Mouse (Mus musculus) cerebellum, adult 8-10 months (tissue): ENCODE data around the gene Amph.

Source experiments
- DNase-seq: peaks from one replicate; pipeline ENCODE4 v3.0.0; 2022

Gene Amph

DNA sequence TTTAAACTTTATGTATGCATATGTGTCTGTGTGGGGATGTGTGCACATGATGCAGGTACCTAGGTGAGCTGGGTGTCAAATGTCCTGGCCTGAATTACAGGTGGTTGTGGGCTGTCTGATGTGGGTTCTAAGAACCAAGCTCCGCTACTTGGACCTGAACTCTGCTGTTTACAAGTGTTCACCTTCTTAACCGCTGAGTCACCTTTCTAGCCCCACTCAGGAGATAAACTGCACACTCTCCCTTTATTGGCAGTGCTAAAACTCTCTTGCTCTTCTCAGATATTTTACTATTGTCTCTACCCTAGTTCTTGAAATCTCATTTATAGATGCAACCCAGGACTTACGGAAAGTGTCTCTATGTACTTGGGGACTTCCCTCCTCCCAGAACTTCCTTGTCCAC, 199.5 kb downstream of the Amph start:
- DNase-seq: no peak

GRCm38 (mm10) chr13:19149574-19149973, 201.6 kb downstream of the Amph start:
- no peak for DNase-seq

DNA sequence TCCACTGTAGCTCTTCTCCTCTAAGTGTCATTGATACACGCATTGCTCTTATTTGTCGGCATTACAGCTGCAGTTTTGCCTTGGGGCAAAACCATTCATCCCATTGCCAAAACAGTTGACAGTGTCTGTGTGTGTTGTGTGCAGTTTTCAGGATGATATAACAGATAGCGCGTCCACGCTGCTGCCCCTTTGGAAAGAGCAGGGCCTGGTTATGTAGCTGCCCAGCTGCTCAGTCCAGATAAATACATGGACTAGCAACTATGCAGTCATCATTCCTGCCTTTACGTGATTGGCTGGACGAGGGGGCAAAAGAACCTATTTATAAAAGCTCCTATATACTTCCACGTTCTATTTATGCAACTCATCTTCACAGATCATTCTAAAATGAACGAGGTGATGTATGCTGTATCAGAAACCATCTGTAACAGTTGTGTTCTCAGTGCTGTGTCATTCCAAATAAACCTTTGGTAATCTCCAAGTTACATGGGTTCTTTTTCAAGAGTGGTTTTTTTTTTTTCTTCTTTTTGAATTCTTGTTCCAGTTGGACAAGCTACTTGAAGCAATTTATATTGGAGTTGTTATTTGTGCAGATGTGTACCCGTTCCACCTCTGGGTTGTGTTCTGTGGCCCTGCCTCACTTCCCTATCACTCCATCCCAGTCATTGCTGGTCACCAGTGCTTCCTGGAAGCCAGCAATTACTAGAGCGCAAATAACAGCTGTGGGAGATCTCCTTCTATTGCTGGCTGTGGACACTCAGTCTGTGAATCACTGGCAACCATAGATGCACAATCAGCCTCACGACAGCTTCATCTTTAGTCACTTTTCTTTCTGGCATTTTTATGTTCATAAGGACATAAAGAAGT, 202.7 kb downstream of the Amph start:
- no peak for DNase-seq

DNA sequence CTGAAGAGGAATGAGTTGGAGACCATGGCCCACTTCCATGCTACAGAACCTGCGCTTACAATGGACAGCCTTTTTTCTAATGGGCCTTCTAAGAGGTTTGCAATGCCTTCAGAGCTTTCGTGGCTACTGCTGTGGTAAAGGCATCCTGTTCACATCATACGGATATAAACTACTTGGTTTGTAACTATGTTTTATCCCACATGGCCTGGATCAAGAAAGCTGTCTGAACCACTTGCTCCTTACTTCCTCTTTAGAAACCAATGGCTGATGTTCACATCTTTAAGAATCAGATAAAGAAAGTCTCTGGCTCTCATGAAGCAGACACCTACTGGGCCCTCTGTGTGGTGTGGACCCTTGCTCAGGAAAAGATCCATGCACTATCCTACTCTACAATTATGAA, 204.1 kb downstream of the Amph start:
- no peak for DNase-seq

DNA sequence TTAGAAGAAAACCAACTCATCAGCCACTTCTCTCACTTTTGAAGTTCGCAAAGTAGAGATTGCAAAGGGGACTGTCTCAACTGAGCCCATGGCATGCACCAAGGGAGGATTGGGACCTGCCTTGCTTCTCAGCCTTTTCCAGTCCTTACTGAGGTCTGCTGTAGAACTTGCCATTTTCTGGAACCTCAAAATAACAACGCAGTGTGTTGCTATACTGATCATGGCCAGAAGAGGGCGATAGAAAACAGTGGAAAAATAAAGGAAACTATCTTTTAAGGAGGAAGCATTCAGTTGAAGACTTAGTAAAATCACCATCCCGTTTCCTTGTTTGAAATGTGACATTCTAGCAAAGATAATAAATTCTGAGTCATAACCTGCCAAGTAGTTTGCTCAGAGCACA, 210.5 kb downstream of the Amph start:
- DNase-seq: peak; percentile 73

DNA sequence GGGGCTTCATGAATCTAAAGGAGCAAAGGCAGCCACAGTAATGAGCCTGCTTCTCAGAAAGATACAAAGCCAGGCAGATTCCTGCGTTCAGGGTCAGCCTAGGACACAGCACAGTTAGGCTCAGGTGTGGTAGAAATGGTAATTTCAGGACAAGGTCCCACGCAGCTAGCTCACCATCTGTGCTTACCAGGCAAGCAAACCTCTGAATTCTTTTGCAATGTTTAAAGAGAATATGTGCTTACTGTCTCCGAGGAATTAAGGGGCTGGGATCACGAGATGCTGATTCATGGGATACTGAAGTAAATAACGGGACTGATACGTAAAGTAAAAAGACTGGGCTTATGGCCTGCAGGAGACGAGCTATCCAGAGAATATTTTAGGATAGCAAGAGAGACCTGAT, 212.6 kb downstream of the Amph start:
- DNase-seq: peak; percentile 11

DNA sequence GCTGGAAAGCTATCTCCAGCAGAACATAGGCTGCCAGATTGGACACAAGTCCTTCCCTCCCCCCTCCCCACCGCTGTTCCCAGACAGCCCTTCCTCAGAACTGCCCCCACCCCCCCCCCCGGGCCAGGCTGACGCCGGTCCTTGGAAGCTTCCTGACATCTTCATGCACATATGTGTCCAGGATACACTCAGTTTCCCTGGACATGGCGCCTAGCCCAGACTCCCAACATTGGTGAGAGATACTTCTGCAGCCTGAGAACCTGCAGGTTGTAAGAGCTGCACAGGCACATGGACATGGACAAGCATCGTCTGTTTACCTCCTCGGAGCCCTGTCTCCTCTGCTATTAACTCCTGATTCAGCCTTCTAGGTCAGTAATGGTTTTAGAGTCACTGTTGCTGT, 213.1 kb downstream of the Amph start:
- peak; percentile 16 for DNase-seq

GRCm38 (mm10) chr13:19162120-19162519, 214.1 kb downstream of the Amph start:
- no peak for DNase-seq

GRCm38 (mm10) chr13:19177662-19178259, 229.8 kb downstream of the Amph start:
- peak; percentile 38 for DNase-seq

GRCm38 (mm10) chr13:19178351-19178750, 230.3 kb downstream of the Amph start:
- DNase-seq: no peak

DNA sequence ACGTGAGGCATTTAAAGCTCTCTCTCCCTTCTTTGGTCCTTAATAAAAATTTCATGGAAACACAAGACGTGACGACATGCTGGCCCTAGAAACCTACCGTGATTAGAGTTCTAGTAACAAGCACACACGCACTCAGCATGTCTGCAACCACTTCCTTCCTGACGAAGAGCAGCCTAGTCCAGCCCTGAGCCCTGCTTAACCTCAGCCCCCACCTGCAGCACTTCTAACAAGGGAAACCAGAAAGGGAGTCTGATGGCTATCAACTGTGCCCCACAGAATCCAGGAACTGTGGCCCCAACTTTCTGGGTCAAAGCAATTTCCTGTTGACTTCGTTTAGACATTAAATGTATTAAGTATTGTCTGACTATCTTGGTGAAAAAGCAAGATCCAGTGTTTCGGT, 234.3 kb downstream of the Amph start:
- DNase-seq: no peak

DNA sequence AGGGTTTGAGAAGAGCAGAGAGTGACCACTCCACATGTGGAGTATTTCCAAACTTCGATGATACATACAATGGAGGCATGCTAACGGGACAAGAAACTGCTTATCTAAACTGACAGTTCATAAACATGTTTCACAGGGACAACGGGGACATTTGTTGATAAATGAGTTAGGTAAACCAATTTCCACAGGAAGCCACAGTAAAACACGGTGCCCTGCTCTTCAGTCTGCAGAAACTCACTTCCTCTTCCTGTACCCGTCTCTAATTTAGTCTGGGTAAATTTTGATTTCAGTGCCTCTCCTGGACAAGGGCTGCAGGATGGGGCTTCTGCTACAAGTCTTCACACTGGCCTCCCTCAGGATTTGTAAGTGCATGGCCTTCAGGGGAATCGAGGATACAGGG, 242.0 kb downstream of the Amph start:
- no peak for DNase-seq

GRCm38 (mm10) chr13:19194803-19195202, 246.8 kb downstream of the Amph start:
- no peak for DNase-seq

DNA sequence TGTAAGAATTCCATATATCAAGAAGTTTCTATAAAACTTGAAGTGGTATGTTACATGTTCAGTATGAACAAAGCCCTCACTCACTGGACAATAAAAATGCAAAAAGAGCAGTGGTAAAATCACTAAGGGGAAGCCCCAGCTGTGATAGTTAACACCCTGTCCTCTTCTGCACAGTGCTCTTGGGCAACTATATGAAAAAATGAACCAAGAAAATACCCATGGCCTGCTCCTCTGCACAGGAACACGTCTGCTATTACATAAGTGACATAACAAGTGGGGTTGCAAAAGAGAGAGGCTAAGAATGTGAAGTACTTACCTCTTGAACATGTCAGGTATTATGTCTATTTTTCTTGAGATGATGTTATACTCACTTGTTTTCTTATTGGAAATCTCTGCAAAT, 247.5 kb downstream of the Amph start:
- no peak for DNase-seq
